Mouse (Mus musculus) kidney, adult 9 months (tissue): Measurements from ENCODE around the gene Arsk.

Experiments
- DNase-seq: peaks from one replicate; pipeline ENCODE4 v3.0.0; 2022

The Arsk gene

GRCm38 (mm10) chr13:76098493-76099303 lies at the start of gene Arsk, which contains the start of gene Ttc37:
Gene Arsk, minus strand, starts transcription at chr13:76098660.
Gene Ttc37, plus strand, starts transcription at chr13:76098734.
- DNase-seq = peak; percentile 98

GRCm38 (mm10) chr13:76141117-76141808 lies 42.8 kb upstream of the Arsk start:
- peak; percentile 32 for DNase-seq

GRCm38 (mm10) chr13:76138862-76139261 lies 40.4 kb upstream of the Arsk start:
- DNase-seq = no peak

GRCm38 (mm10) chr13:76132415-76132814 lies 34.0 kb upstream of the Arsk start:
- no peak for DNase-seq

- DNase-seq = no peak
Observed at GRCm38 (mm10) chr13:76128799-76129198, 30.3 kb upstream of the Arsk start.

GRCm38 (mm10) chr13:76109069-76109824 lies 10.8 kb upstream of the Arsk start:
- no peak for DNase-seq

GRCm38 (mm10) chr13:76101989-76102388 lies 3.5 kb upstream of the Arsk start:
- no peak for DNase-seq

GRCm38 (mm10) chr13:76098116-76098492 lies 356 bp downstream of the Arsk start:
- DNase-seq = peak; percentile 75

- DNase-seq = no peak
Observed at GRCm38 (mm10) chr13:76074323-76074722, 24.1 kb downstream of the Arsk start.

GRCm38 (mm10) chr13:76064363-76064945 lies 34.0 kb downstream of the Arsk start:
- DNase-seq = no peak

GRCm38 (mm10) chr13:76063548-76063947 lies 34.9 kb downstream of the Arsk start:
- no peak for DNase-seq

- DNase-seq = no peak
Observed at GRCm38 (mm10) chr13:76062569-76062968, 35.9 kb downstream of the Arsk start.

- no peak for DNase-seq
Observed at GRCm38 (mm10) chr13:76062126-76062525, 36.3 kb downstream of the Arsk start.

GRCm38 (mm10) chr13:76059591-76059990 lies 38.9 kb downstream of the Arsk start:
- peak; percentile 77 for DNase-seq

- DNase-seq = no peak
Observed at GRCm38 (mm10) chr13:76057267-76058069, 41.0 kb downstream of the Arsk start.

GRCm38 (mm10) chr13:76056896-76057266 lies 41.6 kb downstream of the Arsk start, which contains the start of gene Gpr150:
Gene Gpr150, minus strand, starts transcription at chr13:76056996.
- no peak for DNase-seq

GRCm38 (mm10) chr13:76056261-76056724 lies 42.2 kb downstream of the Arsk start:
- peak; percentile 82 for DNase-seq

GRCm38 (mm10) chr13:76055391-76056232 lies 42.8 kb downstream of the Arsk start:
- DNase-seq = peak; percentile 23

GRCm38 (mm10) chr13:76044971-76045370 lies 53.5 kb downstream of the Arsk start:
- DNase-seq = no peak

GRCm38 (mm10) chr13:76042455-76042854 lies 56.0 kb downstream of the Arsk start:
- peak; percentile 67 for DNase-seq

- peak; percentile 27 for DNase-seq
Observed at GRCm38 (mm10) chr13:76024588-76024987, 73.9 kb downstream of the Arsk start.
